Mouse (Mus musculus) CD8-positive naive resting alpha-beta T cell, adult 2 months (primary cell): ENCODE measurements around the gene Birc5.
A peak's percentile ranks its signal among the peaks of the same experiment; 100 is the strongest.

Experiments used
- DNase-seq, 2 experiments: peaks; one replicate each; pipeline ENCODE4 v3.0.0; 2022; ENCODE audit warnings: low read depth in 2 of 2, low spot score in 2 of 2

The Birc5 gene

DNA sequence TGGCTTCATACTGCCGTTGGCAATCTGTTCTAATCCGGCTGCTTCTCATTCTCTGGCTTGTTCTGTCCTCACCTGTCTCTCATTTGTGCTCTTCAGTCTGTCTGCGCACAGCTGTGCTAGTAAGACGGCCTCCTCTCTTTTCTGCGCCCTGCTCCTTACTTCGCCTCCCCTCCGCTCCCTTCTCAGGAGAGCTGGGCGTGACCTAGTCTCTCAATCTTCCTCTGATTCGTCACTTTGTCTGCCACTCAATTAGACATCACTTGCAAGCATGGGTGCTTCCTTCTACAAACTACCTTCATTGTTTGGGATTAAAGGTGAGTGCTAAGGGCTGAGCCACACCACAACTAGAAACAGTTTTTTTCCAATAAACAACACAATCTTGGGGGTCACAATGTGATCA, 5.2 kb downstream of the Birc5 start:
- DNase-seq = no peak

DNA sequence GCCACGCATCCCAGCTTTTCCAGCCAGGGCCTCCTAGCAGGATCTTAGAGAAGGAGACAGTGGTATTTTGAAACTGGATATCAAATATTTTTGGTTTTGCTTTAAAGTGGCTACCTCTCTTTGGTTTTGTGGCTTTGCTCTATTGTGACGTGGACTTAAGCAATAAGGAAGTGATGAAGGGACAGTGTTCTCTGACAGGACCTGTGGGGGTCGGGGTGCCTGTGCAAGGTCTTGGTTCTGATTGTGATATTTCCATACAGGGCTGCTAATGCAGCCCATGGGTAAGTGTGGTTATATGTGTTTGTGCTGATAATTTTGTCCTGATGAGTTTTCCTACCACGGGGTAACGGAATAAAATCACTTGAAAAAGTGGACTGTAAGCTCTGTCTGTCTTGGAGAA, 6.3 kb downstream of the Birc5 start:
- no peak for DNase-seq

DNA sequence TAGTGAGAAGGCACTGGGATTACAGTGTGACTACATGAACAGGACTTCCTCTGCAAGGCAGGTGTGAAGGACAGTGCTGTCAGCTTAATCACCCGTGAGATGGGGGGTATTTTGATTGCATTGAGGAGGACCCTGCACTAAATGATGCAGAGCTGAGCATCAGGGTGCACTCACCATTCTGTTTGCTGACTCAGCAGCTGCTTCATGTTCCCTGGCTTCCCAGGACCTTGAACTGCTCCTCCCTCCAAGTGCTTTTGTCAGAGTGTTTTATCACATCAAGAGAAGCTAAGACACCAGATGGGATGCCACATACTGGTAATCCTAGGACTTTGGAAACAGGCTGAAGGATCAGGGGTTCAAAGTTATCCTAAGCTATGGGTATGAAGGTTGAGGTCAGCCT, 6.9 kb downstream of the Birc5 start:
- no peak for DNase-seq

DNA sequence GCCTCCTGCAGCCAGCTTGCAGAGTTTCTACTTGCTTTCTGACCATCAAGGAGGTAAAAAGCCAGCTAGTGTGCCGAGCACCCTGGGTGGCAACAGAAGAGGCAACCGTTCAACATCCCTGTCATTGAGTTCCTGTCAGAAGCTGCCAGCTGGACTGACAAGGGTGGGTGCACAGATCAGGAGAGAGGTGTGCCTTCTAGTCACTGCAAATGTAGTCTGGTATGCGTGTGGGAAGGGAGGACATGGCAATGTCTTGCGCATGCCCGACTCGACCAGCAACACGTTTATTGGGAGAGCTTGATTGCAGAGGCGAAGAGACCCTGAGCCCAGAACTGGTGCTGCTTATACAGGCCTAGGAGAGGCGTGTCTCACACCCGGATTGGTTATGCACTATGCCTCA, 8.4 kb downstream of the Birc5 start:
- DNase-seq = no peak

- DNase-seq = no peak
These were observed 9.3 kb downstream of the Birc5 start for GRCm38 (mm10) chr11:117858392-117858791.

DNA sequence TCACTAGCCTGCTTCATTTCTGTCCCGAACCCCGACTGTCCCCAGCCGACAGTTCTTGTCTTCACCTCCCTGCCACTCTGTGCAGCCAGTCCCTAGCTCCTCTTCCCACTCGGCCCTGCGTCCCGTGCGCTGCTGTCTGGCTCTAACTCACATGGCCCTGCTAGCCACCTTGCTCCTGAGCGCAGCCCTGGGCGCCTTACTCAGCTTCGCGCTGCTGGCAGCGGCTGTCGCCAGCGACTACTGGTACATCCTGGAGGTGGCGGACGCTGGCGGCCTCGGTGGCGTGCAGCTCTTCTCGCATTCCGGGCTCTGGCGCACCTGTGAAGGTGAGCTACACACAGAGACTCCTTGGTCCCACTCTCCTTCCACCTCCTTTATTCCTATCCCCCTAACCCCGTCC, 11.6 kb downstream of the Birc5 start, which contains the start of gene Tmem235:
Tmem235 (plus strand) TSS at position 152 of the 400 bp plus-strand sequence.
- DNase-seq = peak in 1 of 2 experiments; percentile 22

GRCm38 (mm10) chr11:117863174-117863856, 14.3 kb downstream of the Birc5 start:
- no peak for DNase-seq

- no peak for DNase-seq
These were observed 15.8 kb downstream of the Birc5 start for GRCm38 (mm10) chr11:117864805-117865204.

DNA sequence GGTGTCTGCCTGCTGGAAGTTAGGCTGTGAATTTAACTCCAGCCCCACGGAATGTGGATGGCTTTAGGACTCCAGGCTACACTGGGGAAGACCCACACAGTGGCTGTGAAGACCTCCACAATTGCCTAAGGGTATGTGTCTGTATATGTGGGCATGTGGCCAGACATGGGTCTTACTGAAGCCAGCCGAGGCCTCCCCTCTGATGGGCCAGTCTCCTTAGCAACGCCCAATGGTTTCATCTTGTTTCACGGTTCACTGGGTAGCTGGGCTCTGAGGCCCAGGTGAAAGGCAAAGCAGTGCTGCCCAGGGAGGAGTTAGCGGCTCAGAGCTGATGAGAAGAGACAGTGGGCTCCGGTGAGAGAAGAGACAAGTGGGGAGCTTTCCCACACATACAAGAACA, 16.9 kb downstream of the Birc5 start:
- DNase-seq = no peak

DNA sequence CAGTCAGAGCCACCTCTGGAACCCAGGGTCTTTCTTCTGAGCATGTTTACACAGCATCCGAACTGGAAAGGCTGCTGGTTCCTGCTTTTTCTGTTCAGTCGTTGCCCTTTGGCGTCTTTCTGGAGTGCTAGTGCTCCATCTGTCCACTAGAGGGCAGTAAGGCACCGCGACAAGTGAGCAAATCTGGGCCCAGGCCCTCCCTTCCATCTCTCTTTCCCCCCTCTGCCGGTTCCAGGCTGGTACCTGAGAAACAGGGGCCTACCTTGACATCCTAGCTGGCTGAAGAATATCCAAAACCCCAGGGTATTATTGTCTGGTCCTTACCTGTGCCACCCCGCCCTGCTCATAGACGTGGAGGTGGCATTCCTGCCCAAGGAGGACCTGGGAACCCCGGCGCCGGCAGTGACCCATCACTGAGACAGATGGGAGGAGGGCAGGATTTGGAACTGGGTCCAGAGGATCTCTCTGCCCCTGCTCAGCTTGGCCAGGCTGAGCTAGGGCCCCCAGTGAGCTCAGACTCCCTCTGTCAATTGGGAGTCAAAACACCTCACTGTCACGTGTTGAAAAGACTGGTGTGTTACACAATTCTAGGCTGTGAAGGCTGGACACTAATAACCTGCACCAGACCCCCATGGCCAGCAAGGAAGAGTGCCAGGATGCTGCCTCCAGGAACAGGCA, 21.8 kb downstream of the Birc5 start:
- peak; percentile 77 to 83 for DNase-seq

DNA sequence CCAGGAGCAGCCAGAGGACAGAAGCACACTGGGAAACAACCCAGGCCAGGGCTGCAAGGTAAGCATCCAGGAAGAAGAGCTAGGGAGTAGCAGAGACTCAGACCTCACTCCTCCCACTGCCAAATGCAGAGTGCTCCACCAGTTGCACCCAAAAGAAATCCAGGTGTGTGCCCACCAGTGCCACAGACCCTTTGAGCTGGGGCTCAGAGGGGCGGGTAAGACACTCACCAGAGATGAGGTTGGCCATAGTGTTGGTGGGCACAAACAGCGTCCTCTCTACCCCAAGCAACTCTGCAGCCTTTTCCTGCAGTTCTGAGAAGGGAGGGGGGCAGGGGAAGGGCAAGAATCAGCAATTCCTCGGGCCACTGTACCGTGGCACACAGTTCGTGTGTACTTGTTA, 22.3 kb downstream of the Birc5 start:
- DNase-seq = no peak

DNA sequence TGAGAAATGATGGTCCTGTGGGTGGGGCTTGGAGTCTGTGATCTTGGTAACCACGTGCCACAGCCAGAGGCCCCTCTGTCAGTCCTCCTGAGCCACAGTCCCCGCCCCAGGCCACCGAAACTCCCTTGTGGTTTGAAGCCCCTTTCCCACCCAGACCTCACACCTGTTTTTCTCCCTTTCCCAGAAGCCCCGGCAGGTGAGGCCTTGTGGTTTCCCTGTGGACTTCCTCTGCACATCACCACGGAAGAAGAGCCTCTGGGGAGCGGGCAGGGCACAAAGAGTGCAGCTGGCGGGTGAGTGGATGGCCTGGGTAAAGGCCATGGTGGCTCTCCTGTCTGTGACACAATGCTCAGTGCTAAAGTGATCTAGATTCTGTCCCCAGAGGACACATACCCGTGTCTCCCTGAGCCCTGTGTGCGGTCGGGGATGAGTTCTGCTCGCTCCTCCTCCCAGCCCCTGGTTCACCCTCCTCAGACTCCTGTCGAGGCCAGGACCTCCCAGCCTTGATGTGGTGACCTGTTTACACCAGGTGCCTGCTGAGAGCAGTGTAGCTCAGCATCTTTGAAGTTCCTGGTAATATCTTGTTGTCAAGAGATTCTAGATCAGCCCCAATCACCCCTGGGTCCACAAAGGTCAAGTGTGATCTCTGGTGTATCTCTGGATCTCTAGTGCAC, 23.0 kb downstream of the Birc5 start:
- peak; percentile 87 to 88 for DNase-seq

- peak; percentile 27 to 30 for DNase-seq
These were observed 24.0 kb downstream of the Birc5 start, which contains the start of gene Tha1 for GRCm38 (mm10) chr11:117872861-117873608. Tha1 (minus strand) TSS chr11:117873481.

- DNase-seq = peak in 1 of 2 experiments; percentile 32
These were observed 25.4 kb downstream of the Birc5 start for GRCm38 (mm10) chr11:117874419-117874818.

- DNase-seq = no peak
These were observed 26.6 kb downstream of the Birc5 start for GRCm38 (mm10) chr11:117875681-117876080.

GRCm38 (mm10) chr11:117877917-117878745, 29.1 kb downstream of the Birc5 start:
- peak; percentile 66 to 76 for DNase-seq

- no peak for DNase-seq
These were observed 29.8 kb downstream of the Birc5 start for GRCm38 (mm10) chr11:117878892-117879291.

DNA sequence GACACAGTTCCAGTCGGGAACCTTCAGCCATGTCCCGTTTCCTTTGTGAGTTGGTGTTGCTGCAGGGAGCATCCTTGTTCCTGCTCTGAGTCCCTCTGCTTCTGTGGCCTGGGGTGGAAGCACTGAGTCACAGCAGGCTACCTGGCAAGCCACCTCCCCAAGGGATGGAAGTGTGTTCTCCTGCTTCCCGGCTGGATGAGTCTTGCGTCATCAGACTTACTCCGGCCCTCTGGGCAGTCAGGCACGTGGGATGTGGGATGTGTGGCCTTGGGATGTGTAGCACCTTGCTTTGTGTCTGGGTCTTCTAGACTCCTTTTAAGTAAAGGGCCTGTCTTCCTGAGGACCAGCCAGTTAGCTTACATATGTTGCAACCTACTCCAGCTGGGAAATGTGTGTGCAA, 30.6 kb downstream of the Birc5 start:
- DNase-seq = no peak

DNA sequence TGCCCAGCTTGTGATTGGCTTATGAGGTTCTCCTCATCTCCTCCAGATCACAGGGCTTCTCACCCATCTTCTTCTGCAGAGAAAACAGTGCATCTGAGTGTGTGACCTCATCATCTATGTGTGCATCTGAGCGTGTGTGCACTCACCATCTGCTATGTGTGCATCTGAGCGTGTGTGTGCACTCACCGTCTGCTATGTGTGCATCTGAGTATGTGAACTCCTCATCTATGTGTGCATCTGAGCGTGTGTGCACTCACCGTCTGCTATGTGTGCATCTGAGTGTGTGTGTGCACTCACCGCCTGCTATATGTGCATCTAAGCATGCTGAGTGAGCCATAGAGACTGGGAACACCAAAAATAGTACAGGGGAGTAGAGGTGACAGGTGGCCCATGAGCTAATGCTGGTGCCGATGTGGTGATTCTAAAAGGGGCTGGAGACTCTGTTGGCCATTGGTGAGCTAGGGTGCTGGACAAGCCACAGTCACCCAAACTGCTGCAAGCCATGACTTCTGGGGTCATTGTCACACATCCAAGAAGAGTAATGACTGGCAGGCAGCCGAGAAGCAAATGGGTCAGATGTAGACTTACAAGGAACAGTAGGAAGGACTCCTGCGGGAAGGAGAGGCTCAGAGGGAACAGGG, 31.4 kb downstream of the Birc5 start:
- no peak for DNase-seq

- no peak for DNase-seq
These were observed 31.9 kb downstream of the Birc5 start for GRCm38 (mm10) chr11:117880977-117881358.
